Mouse (Mus musculus): ENCODE measurements around the gene Pde4dip.
A peak's percentile ranks its signal among the peaks of the same experiment; 100 is the strongest.

- TF ChIP-seq POLR2A (IDR thresholded peaks at IDR 0.05; ENCODE audit: insufficient read length, low read depth), result no peak
- peak in 2 of 3 experiments; percentile 22 to 31 for TF ChIP-seq MYOD1 (IDR thresholded peaks at IDR 0.05; ENCODE audit: control insufficient read depth in 1 of 3, insufficient read length in 2 of 3, low read depth in 2 of 3)
- no peak for TF ChIP-seq E2F4 (IDR thresholded peaks at IDR 0.05; ENCODE audit: insufficient read depth)
These were observed 12.2 kb downstream of the Pde4dip start for GRCm38 (mm10) chr3:97876259-97876658.

Measured in myocyte (in vitro differentiated cells).